Mouse (Mus musculus) skeletal muscle tissue, adult 2 months (tissue): ENCODE data around the gene Gm20388.

ENCODE experiments used
- DNase-seq: peaks from one replicate; pipeline ENCODE4 v3.0.0-alpha.2; 2012; ENCODE audit warnings: low read depth, low spot score

Gm20388 gene

GRCm38 (mm10) chr8:121740721-121741120, 1830.1 kb downstream of the Gm20388 start:
- no peak for DNase-seq

DNA sequence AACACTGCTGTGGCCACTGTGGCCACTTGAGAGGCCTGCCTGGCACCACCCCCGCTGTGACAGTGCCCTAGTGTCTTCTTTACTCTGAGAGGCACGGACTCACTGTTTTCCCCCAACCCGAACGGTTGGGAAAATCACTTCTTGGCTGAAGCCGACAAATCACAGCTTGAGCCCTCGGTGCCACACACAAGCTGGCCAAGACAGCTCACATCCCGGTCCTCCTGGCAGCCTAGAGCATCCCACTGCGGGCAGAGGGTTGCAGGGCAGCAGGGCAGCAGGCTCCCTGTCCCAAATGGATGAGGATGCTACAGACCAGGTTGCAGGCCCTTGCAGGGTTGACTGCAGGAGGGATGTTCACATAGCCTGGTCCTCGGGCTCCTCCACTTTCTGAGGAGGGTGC, 1838.9 kb downstream of the Gm20388 start:
- no peak for DNase-seq

- DNase-seq = no peak
Measured at GRCm38 (mm10) chr8:121750512-121750911, 1839.9 kb downstream of the Gm20388 start.

GRCm38 (mm10) chr8:121751407-121751806, 1840.8 kb downstream of the Gm20388 start:
- DNase-seq = peak; percentile 12

- DNase-seq = no peak
Measured at GRCm38 (mm10) chr8:121758470-121758869, 1847.8 kb downstream of the Gm20388 start.

DNA sequence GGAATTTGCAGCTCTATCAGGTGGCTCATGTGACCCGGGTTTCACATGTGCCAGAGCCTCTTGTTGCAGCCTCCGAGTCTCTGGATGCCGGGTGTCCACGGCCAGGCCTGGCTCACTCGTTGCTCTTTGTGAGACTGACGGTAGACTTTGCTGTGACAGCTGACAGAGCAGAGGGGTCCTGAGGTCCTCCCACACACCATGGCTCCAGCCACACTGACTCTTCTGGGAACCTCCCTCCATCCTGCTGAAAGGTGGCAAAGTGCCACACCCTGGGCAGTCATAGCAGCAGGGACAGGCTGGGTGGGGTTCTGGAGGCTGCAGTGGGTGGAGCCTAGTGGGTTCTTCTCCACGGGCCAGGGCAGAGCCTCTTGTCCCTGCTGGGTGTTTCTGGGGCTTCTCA, 1849.8 kb downstream of the Gm20388 start:
- no peak for DNase-seq

DNA sequence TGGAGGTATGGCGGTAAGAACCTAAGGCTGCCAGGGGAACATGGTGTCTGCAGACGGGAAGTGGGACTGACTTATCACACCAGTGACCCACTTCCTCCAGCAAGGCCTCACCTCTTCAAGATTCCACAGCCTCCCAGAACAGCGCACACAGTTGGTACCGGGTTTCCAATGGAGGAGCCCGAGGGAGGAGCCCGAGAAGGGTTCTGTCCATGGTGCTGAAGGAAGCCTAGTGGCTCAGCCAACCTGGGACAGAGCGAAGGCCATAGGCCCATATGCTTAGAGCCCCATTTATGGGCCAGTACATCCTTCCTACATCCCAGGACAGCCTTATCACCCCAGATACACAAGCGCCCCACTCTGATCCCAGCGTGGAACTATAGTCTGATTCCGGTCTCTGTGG, 1850.8 kb downstream of the Gm20388 start:
- DNase-seq = no peak

GRCm38 (mm10) chr8:121762999-121763699, 1852.5 kb downstream of the Gm20388 start:
- no peak for DNase-seq

GRCm38 (mm10) chr8:121763700-121764013, 1853.0 kb downstream of the Gm20388 start:
- no peak for DNase-seq

- peak; percentile 18 for DNase-seq
Measured at GRCm38 (mm10) chr8:121765594-121766138, 1855.0 kb downstream of the Gm20388 start.

GRCm38 (mm10) chr8:121769095-121769494, 1858.5 kb downstream of the Gm20388 start:
- DNase-seq = no peak

DNA sequence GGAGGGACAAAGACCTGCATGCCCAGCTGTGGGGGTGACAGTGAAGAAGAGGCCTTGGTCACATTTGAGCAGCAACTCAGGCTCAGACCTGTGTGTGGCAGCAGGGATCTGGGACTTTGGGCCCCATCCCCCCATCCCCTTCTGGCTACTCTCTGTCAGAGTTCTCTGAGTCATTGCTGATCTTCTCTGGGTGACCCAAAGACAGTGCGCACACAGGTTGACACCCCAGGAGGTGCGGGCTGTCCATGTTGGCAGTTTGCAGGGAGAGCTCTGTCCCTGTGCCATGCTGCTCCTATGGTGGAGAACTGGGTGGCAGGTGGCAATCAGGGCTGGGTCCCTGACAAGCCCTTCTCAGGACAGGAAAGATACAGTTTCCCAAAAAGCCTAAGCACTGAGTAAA, 1859.0 kb downstream of the Gm20388 start:
- no peak for DNase-seq

GRCm38 (mm10) chr8:121770845-121771752, 1860.5 kb downstream of the Gm20388 start:
- no peak for DNase-seq

- DNase-seq = no peak
Measured at GRCm38 (mm10) chr8:121773876-121774275, 1863.2 kb downstream of the Gm20388 start.

DNA sequence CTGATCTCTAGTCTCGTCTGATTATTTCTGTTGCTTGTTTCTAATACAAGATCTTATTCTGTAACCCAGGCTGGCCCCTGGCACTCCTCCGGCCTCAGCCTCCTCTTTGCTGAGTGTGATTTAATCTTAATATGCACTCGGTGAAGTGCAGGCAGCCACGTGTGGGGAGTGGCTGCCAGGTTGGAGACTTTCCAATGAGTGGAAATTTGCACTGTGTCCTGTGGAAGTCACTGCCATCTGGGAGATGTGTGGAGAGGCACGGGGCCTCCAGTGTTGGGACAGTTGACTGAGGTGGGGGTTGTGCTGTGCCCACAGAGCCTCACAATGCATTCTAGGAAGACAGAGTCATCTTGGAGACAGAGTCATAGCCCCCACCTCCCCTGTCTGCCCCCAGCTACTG, 1871.9 kb downstream of the Gm20388 start:
- DNase-seq = no peak

- no peak for DNase-seq
Measured at GRCm38 (mm10) chr8:121786542-121786941, 1875.9 kb downstream of the Gm20388 start.

DNA sequence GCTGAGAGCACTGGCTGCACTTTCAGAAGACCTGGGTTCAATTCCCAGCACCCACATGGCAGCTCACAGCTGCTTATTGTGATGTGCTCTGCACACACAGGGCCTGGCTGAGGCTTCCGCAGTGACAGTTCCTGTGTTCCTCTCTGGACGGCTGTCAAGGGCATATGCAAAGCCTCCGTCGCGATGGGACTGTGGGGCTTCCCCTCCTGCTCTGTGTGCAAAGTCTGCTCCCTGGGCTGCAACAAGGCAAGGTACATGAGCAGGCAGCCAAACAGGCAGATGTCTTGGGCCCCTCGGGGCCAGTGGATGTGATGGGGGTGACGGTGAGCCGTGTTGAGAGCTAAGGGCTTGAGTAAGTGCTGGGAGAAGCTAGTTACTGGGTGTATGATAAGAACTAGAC, 1878.1 kb downstream of the Gm20388 start:
- no peak for DNase-seq

GRCm38 (mm10) chr8:121792159-121792558, 1881.5 kb downstream of the Gm20388 start:
- peak; percentile 38 for DNase-seq

GRCm38 (mm10) chr8:121792627-121793026, 1882.0 kb downstream of the Gm20388 start:
- no peak for DNase-seq

DNA sequence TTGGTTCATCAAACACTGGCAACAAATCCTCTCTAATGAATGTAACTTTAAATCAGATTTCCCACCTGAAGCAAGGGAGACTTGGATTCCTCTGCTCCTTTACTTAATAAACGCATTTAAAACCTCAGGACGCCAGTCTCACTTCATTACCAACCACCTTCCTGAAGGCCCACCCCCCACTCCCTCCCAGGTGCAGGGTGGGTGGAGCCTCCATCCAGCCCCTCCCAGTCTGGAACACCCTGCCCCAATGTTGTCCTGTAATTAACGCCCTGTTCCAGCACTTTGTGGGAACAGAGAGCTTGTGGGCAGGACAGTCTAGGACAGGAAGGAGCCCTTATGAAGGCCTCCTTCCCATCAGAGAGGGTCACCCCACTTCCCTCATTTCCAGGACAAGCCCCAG, 1883.5 kb downstream of the Gm20388 start:
- no peak for DNase-seq

DNA sequence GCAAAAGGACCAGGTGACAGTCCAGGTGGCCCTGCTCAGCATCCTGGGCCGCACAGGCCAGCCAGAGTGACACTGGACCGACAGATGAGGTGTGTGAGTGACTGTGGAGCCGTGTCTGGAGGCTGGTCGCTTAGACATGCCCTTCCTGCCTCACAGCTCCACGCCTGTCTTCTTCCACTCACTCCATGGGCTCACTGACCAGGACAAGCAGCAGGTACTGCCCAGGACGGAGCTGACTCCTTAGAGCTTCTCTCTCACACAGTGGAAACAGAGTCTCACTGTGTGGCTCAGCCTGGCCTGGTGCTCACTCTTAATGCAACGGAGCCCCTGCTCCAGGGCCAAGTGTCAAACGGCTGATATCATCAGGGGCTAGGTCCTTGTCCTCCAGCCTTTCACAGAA, 1884.8 kb downstream of the Gm20388 start:
- no peak for DNase-seq

- DNase-seq = no peak
Measured at GRCm38 (mm10) chr8:121796406-121796805, 1885.8 kb downstream of the Gm20388 start.

- DNase-seq = no peak
Measured at GRCm38 (mm10) chr8:121798401-121798800, 1887.8 kb downstream of the Gm20388 start.
